In the genomic region with DNA sequence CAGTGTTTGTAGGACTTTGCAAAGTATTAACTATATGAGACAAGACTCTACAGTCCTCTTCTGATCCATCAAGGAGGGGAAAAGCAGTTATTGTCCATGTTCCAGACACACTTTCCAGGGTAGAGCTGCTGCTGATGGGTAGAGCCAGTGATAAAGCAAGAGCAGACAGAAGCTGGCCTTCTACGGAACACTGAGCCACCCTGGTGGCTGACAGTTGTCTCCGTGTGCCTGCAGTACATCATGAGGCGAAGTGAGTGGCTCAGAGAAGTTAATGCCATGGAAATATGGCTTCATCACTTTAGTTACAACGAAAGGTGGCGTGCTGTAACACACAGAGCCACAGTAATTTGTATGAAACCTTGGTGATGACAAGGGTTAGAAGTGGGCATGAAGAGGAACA, we compare ENCODE assay signal across 17 mouse cellular contexts. TPM values are rescaled to one million over a fixed set of nuclear protein-coding genes. Genes with fewer than 3 reads are reported as not detected.
DNase-seq lines count a peak whose midpoint lies in the region; ATAC-seq and TF ChIP-seq lines count a peak whose summit lies in the region.
"Had no signal": no experiment of that assay in that cellular context is flagged by ENCODE, and none has a peak within 500 bp of the region (broad histone marks: within the 10 kb centered on the region; RNA-seq: fewer than 3 reads in every experiment).

No protein-coding gene starts in this region.

- H3K27ac ChIP-seq in kidney, embryonic 15.5 days = no peak overlapping the region
- H3K27ac ChIP-seq in spleen, adult 2 months (ENCODE audit: insufficient read depth, low read length) = no peak overlapping the region
- H3K27ac ChIP-seq: embryonic facial prominence, embryonic 10.5 days; heart, embryonic 15.5 days; hindbrain, embryonic 14.5 days; limb, embryonic 13.5 days; midbrain, embryonic 15.5 days; neural tube, embryonic 12.5 days had no signal

- H3K4me1 ChIP-seq in kidney, embryonic 15.5 days = no peaks in the 10 kb centered on the region
- H3K4me1 ChIP-seq in spleen, adult 2 months (ENCODE audit: control insufficient read depth, insufficient read depth, insufficient read length) = no peaks in the 10 kb centered on the region
- H3K4me1 ChIP-seq: embryonic facial prominence, embryonic 10.5 days; heart, embryonic 15.5 days; limb, embryonic 13.5 days; midbrain, embryonic 15.5 days; neural tube, embryonic 12.5 days had no signal

- no peak overlapping the region for H3K4me3 ChIP-seq in kidney, embryonic 15.5 days (replicated peaks)
- no peak overlapping the region for H3K4me3 ChIP-seq in spleen, adult 2 months (ENCODE audit: extremely low read depth, insufficient read depth, insufficient read length)
- H3K4me3 ChIP-seq: embryonic facial prominence, embryonic 10.5 days; heart, embryonic 15.5 days; limb, embryonic 13.5 days; midbrain, embryonic 15.5 days; neural tube, embryonic 12.5 days had no signal

- H3K4me2 ChIP-seq in kidney, embryonic 15.5 days = no peak overlapping the region
- H3K4me2 ChIP-seq: heart, embryonic 15.5 days; hindbrain, embryonic 14.5 days; limb, embryonic 13.5 days; midbrain, embryonic 15.5 days; neural tube, embryonic 12.5 days had no signal

- peak; percentile 27; the same call in 1 of the 2 replicates for TF ChIP-seq CTCF in spleen, adult 2 months (IDR thresholded peaks at IDR 0.05; ENCODE audit: extremely low read depth, insufficient read depth, insufficient read length, insufficient replicate concordance)

- 76% methylated on average over 5 of the region's 5 CpGs for WGBS in kidney, embryonic 15.5 days
- WGBS in spleen, adult 2 months = 77% methylated on average over 5 of the region's 5 CpGs

- peak; percentile 21 to 34 for DNase-seq in kidney, postnatal 4 days
- DNase-seq in spleen, adult 2 months (ENCODE audit: low read depth in 1 of 2, low spot score in 2 of 2) = peak in 1 of 2 experiments; percentile 18
- no peak for DNase-seq in spleen, adult 18-20 months
- peak; percentile 21 for DNase-seq in R1 (ENCODE audit: low read depth, low spot score)
- DNase-seq in naive thymus-derived CD4-positive, alpha-beta T cell, adult 2 months (ENCODE audit: low read depth) = peak; percentile 12
- DNase-seq: adrenal gland, postnatal 10 days; cerebellum, postnatal 10 days; kidney, postnatal 25 days had no signal

- H3K27me3 ChIP-seq in kidney, embryonic 15.5 days = no peaks in the 10 kb centered on the region
- no peaks in the 10 kb centered on the region for H3K27me3 ChIP-seq in spleen, adult 2 months (ENCODE audit: control insufficient read depth, insufficient read depth, low read length)
- H3K27me3 ChIP-seq: heart, embryonic 15.5 days; limb, embryonic 13.5 days; midbrain, embryonic 15.5 days; neural tube, embryonic 12.5 days had no signal

- no peak for TF ChIP-seq POLR2A in spleen, adult 2 months (IDR thresholded peaks at IDR 0.05; ENCODE audit: low read depth, low read length)

- no peak overlapping the region for H3K9ac ChIP-seq in kidney, embryonic 15.5 days
- H3K9ac ChIP-seq: heart, embryonic 15.5 days; hindbrain, embryonic 14.5 days; limb, embryonic 13.5 days; midbrain, embryonic 15.5 days; neural tube, embryonic 12.5 days had no signal

- no peaks in the 10 kb centered on the region for H3K36me3 ChIP-seq in kidney, embryonic 15.5 days
- H3K36me3 ChIP-seq in spleen, adult 2 months (ENCODE audit: control insufficient read depth, insufficient read depth, low read length) = no peaks in the 10 kb centered on the region
- H3K36me3 ChIP-seq: heart, embryonic 15.5 days; limb, embryonic 13.5 days; midbrain, embryonic 15.5 days; neural tube, embryonic 12.5 days had no signal

- H3K9me3 ChIP-seq in kidney, embryonic 15.5 days (replicated peaks) = no peaks in the 10 kb centered on the region
- H3K9me3 ChIP-seq: embryonic facial prominence, embryonic 10.5 days; heart, embryonic 15.5 days; limb, embryonic 13.5 days; midbrain, embryonic 15.5 days; neural tube, embryonic 12.5 days had no signal

- no peak for ATAC-seq in kidney, embryonic 15.5 days (replicated peaks; ENCODE audit: low FRiP score)
- no peak for ATAC-seq in frontal cortex, adult (ENCODE audit: low TSS enrichment)
- no peak for ATAC-seq in megakaryocyte progenitor cell, adult 5-6 weeks (replicated peaks; ENCODE audit: poor library complexity)
- ATAC-seq: midbrain, embryonic 15.5 days had no signal

RNA-seq across cellular contexts. Expression of a gene that starts 7.4 kb away (rescaled TPM):
- polyA plus RNA-seq in kidney, embryonic 15.5 days (2015; fragmentation: Nextera tagmentation; extraction: Ambion mirVana) = 5.1 and 6.6 TPM in 2 replicates
- polyA plus RNA-seq in spleen, adult 2 months (2012; rRNA removed) = not detected in 2 replicates
- total RNA-seq in megakaryocyte progenitor cell, adult 5-6 weeks (2015) = not detected in 2 replicates
- not detected in 2 replicates for total RNA-seq in megakaryocyte progenitor cell, adult 5-6 weeks (2017)
- total RNA-seq: adrenal gland, postnatal 10 days had no signal

Comparison
In these comparisons a context has a peak if more than half of its experiments do, and no peak if none do; other contexts are left out.
1. DNase-seq: peak in kidney, postnatal 4 days (2 of 2), R1 (single experiment) and naive thymus-derived CD4-positive, alpha-beta T cell, adult 2 months (single experiment); none in spleen, adult 18-20 months (0 of 2).